Mouse (Mus musculus) T-cell, adult 2 months (primary cell): ENCODE data around the gene A030014E15Rik.
"Not testable (repeated sequence)": the region's sequence is repeated elsewhere in the genome, so short reads cannot be mapped to it uniquely, and the experiment has no call there.

Experiments
- DNase-seq: peaks from one replicate; pipeline ENCODE4 v3.0.0; 2022; ENCODE audit warnings: low spot score

The A030014E15Rik gene

DNA sequence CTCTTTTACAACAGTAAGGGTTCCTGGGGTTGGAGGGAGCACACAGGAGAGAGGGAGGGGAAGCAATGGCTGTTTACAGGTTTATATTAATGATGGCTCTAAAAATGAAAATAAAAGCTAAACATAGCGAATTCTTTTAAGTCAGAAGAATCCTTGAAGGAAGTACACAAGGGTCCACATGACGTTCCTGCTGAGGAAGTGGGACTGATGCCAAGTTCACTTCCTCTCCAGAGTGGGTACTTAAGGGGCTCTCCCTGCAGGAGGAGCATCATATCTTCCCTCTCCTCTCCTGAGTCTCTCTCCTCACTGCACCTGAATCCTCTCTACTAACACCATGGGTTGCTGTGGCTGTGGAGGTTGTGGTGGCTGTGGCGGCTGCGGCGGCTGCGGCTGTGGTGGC, at the start of gene A030014E15Rik:
A030014E15Rik (plus strand) TSS at position 268 of the 400 bp plus-strand sequence.
- DNase-seq: no peak

DNA sequence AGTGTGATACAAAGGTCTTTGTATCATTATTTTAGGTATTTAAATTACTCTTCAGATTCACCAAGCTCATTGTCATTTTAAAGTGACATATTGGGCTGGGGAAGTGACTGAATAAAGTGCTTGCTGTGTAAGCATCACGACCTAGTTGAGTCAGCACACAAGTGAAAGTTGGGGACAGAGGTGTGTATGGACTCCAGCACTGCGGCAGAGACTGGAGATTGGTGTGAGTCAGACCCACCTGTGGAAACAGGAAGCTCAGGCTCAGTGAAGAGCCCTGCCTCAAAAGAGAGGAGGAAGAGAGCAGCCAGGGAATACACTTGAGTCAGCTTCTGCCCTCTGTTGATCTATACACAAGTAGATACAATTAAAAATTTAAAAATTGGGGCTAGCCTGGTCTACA, 45.5 kb upstream of the A030014E15Rik start:
- DNase-seq: no peak

DNA sequence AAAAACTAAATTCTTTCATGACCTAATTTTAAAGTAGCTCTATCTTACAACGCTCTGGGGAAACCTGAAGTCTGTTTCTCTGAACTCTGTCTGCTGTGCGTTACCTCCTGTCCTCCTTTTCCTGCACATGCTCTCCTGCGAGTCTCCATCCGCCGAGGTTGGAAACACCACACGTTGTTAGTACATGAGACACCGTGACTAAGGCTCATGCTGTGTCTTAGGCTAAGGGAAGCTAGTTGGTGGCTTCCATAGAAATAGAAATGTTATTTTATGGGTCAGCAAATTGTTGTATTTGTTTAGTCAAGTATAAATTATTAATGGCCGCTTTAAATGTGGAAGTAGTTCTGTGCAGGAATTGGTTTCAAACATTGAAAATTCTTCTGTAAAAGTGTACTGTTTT, 44.5 kb upstream of the A030014E15Rik start:
- no peak for DNase-seq

DNA sequence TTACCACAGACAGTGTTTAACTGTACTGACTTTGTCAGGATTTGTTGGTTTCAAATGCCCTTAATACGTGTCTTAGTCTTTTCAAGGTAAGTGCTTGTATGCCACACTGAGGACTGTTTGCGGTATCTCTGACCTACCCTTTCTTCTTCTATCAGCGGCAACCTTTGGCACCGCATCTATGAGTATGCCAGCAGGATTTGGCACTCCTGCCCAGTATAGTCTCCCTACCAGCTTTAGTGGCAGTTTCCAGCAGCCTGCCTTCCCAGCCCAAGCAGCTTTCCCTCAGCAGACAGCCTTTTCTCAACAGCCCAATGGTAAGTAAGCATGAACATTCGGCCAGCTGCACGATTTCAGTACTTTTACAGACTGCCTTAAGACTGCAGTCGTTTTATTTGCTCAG, 31.4 kb upstream of the A030014E15Rik start:
- DNase-seq: no peak

DNA sequence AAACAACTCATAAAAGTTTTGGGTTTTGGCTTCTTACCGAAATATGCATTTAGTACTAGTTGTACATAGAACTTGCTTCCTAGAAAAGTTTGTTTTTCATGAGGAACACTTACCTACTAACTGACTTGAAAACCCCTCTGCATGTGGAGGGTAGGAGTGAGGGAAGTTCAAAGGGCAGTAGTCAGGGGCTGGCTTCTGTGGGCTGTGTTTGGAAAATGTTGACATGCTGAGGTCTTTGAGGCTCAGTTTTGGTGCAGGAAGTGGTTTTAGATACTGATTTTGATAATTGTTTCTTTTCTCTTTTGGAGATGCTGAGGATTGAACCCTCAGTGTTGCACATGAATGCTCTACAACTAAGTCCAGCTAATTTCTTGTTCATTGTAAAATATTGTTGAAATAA, 24.1 kb upstream of the A030014E15Rik start:
- DNase-seq: peak; percentile 55

DNA sequence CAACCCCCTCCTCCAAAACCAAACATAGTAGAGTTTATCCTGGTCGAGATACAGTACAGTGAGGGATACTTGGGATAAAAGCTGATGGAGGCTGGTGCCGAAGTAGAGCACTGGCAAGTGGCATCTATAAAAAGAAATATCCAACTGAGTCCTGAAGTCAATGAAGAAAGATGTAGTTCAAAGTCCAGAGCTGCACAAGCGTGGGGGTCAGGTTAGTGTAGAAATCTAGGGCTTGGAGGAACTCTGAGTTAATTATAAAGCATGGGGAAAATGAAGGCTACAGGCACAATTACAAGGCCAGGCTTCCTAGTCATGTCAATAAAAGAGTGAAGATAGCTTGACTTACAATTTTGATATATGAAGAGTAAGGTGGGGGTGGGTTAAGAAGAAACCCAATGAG, 23.5 kb upstream of the A030014E15Rik start:
- no peak for DNase-seq

DNA sequence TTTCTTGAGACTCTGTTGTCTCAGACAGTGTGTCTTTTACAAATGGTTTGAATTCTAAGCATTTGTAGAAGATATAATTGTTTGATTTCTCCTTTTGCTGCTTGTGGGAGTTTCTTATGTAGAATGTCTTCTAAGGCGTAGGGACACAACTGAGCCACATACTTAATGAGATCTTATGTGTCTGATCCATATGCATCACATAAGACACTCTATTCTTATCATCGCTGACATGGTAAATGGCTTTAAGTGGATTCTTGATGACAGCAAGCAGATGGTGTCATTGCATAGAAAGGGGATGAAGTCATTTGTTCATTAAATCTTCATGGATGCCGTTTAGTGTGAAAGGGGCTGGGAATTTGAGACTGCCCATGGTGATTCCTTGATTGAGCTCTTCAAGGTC, 18.8 kb upstream of the A030014E15Rik start:
- DNase-seq: no peak

DNA sequence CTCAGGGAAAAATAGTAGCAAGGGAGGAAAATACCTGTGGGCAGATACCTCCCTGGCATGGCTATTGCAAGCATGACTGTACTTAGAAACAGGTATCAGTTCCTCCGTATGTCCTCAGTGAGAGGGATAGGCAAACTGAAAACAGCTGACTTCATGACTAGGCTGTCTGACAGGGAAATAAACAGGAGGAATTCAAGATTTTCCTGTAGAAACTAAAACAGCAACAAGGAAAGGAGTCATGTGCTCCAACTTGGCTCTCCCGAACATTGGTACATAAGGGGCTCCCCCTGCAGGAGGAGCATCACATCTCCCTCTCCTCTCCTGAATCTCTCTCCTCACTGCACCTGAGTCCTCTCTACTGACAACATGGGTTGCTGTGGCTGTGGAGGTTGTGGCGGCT, 11.7 kb upstream of the A030014E15Rik start, which contains the start of gene A030005L19Rik:
A030005L19Rik (plus strand) TSS at position 301 of the 400 bp plus-strand sequence.
- DNase-seq: no peak

DNA sequence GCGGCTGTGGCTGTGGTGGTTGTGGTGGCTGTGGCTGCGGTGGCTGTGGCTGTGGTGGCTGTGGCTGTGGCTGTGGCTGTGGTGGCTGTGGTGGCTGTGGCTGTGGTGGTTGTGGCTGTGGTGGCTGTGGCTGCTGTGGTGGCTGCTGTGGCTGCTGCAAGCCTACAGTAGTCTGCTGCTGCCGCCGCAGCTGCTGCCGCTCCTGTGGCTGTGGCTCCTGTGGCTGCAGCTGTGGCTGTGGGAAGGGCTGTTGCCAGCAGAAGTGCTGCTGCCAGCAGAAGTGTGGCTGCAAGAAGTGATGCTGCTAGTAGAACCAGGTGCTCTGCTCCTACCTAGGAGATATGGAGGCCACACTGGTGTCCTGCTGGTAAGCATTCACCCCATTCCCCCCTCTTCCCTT, 11.3 kb upstream of the A030014E15Rik start:
- peak; percentile 8 for DNase-seq

DNA sequence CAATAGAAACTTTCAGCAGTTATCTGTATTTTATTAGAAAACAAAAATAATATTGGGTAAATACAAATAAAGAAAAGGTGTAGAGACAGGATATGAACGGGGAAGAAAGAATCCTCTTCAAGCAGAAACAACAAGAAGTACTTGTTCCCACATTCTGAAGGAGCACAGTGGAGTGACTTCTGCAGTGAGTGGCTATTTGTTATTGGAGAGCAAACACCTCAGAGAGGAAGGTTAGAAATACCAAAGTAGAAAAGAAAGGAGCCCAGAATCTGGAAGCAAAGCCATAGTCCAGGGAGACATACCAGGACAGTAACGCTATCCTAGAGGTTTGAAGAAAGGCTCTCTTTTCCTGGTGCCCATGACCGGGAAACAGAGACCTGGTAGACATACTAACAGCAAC, 5.8 kb downstream of the A030014E15Rik start:
- DNase-seq: not testable (repeated sequence)

DNA sequence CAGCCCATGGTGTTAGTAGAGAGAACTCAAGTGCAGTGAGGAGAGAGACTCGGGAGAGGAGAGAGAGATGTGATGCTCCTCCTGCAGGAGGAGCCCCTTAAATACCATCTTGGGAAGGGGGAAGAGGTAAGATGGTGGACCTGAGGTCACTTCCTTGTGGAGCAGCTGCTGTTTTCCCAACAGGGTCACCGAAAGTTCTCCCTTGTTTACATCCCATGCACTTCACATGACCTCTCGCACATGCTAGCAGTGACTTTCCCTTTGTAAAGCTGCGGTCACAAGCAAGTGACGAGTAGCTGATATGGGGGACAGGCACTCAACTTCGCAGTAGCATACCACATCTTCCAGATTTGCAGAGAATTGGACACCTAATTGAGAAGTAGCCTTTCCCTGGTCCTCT, 6.6 kb downstream of the A030014E15Rik start, which contains the start of gene Gm6217:
Gm6217 (minus strand) TSS at position 74 of the 400 bp plus-strand sequence.
- not testable (repeated sequence) for DNase-seq

DNA sequence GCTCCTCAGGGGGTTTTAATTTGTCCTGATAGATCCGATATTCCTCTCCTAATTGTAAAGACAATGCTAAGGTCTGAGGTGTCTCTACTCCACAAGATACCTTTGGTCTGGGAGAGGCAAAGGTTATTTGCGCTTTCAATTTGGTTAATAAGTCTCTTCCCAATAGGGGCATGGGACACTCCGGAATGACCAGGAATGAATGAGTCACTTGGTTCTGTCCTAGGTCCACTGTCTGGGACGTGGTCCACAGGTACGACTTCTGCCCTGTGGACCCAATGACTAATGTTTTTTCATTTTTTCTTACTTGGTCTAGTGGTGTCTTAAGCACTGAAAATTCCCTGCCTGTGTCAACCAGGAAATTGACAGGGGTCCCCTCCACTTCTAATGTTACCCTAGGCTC, 13.9 kb downstream of the A030014E15Rik start:
- no peak for DNase-seq

DNA sequence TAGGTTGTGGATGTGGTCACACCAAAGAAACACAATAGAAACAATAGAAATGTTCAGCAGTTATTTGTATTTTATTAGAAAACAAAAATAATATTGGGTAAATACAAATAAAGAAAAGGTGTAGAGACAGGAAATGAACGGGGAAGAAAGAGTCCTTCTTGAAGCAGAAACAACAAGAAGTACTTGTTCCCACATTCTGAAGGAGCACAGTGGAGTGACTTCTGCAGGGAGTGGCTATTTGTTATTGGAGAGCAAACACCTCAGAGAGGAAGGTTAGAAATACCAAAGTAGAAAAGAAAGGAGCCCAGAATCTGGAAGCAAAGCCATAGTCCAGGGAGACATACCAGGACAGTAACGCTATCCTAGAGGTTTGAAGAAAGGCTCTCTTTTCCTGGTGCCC, 17.8 kb downstream of the A030014E15Rik start:
- not testable (repeated sequence) for DNase-seq

DNA sequence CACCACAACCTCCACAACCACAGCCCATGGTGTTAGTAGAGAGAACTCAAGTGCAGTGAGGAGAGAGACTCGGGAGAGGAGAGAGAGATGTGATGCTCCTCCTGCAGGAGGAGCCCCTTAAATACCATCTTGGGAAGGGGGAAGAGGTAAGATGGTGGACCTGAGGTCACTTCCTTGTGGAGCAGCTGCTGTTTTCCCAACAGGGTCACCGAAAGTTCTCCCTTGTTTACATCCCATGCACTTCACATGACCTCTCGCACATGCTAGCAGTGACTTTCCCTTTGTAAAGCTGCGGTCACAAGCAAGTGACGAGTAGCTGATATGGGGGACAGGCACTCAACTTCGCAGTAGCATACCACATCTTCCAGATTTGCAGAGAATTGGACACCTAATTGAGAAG, 18.6 kb downstream of the A030014E15Rik start, which contains the start of gene A030003K21Rik:
A030003K21Rik (minus strand) TSS at position 94 of the 400 bp plus-strand sequence.
- DNase-seq: not testable (repeated sequence)

DNA sequence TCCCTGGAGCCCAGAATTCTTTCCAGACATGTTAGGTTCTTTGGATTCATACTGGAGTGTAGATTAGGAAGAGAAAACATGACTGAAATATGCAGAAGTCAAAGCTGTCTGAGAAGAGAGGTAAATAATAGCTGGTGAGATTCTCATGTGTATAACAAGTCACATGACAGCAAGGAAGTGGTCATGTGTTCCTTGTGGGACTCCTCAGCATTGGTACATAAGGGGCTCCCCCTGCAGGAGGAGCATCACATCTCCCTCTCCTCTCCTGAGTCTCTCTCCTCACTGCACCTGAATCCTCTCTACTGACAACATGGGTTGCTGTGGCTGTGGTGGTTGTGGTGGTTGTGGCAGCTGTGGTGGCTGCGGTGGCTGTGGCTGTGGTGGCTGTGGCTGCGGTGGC, 21.3 kb downstream of the A030014E15Rik start:
- DNase-seq: peak; percentile 36

DNA sequence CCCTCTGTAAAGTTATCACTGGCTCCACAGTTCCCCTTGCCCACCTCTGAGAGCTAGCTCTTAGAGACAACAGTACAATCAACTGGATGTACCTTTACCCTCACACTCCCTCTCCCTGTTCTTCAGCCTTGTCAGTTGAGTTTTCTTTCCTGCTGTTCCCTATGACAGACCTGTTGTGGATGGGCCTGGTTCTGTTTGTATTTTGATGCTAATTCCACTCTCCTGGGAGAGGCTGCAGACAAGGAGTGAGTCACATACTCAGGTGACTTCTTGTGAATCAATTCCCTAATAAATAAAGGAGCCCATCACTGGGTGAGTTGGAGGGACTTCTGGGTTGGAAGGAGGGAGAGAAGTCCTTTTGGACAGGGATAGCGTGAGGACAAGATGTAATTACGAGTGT, 23.9 kb downstream of the A030014E15Rik start:
- no peak for DNase-seq

DNA sequence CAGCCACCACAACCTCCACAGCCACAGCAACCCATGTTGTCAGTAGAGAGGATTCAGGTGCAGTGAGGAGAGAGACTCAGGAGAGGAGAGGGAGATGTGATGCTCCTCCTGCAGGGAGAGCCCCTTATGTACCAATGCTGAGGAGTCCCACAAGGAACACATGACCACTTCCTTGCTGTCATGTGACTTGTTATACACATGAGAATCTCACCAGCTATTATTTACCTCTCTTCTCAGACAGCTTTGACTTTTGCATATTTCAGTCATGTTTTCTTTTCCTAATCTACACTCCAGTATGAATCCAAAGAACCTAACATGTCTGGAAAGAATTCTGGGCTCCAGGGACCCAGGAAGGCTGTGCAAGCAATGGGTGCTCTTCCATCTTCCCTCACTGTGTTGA, 31.2 kb downstream of the A030014E15Rik start, which contains the start of gene Gm7544:
Gm7544 (minus strand) TSS at position 101 of the 400 bp plus-strand sequence.
- DNase-seq: not testable (repeated sequence)

DNA sequence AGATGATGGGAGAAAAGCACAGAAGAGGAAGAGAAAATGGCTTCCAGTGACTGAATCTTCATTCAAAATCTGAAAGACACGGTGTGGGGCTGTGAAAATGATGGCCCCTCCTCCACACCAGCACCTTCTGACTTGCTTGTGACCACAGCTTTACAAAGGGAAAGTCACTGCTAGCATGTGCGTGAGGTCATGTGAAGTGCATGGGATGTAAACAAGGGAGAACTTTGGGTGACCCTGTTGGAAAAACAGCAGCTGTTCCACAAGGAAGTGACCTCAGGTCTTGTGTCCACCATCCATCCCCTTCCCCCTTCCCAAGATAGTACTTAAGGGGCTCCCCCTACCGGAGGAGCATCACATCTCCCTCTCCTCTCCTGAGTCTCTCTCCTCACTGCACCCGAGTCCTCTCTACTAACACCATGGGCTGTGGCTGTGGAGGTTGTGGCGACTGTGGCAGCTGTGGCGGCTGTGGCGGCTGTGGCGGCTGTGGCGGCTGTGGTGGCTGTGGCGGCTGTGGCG, 35.2 kb downstream of the A030014E15Rik start, which contains the start of gene Gm47955:
Gm47955 (plus strand) TSS at position 417 of the 516 bp plus-strand sequence.
- no peak for DNase-seq

DNA sequence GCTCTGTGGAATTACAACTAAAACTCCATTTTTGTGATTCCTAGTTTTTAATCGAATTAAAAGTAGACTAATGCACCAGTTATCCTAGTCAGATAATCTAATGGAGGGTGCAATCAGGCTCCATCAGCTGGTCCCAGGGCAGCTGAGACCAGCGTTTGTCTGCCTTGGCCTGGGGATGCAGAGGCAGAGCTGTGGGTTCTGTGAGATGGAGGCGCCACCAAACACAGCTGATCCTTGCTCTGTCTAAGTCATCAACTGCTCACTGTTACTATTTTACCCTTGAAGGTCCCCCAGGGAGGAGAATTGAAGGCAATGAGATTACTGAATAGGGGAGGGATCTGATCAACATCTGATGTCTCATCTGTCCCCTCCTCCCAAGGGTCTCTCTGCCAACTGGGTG, 41.7 kb downstream of the A030014E15Rik start:
- DNase-seq: no peak

DNA sequence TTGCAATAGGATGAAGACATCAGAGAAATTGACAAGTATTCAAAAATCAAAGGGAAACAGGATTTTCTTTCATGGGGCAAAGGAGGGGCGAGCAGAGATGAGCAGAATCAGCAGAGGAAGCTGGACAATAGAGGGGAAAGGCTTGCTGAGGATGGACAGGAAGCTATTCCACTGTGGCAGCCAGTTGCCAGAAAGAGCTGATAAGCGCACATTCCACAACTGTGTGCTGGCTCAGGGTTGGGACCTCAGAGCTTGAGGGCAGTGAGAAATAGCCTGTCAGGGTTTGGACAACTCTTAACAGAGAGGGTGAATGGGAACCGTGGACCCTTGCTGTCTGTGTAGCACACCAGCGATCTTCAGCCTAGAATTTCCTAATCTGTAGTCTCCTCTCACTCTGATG, 47.3 kb downstream of the A030014E15Rik start:
- no peak for DNase-seq

DNA sequence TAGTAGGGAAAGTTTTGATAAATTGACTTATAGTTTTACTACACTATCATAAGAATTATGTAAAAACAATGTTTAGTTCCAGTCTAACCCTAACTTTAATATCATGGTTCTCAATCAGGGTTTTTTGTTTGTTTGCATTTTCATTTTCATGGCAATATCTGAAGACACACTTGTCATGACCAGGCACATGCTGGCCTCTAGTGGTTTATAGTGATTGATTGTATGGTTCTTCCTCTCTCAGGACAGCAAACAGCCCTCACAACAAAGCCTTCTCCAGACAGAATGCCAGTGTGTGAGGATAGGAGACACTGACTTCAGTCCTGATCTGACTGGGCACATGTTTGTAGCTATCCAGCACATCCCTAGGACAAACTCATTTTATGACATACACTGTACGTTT, 48.5 kb downstream of the A030014E15Rik start:
- no peak for DNase-seq

DNA sequence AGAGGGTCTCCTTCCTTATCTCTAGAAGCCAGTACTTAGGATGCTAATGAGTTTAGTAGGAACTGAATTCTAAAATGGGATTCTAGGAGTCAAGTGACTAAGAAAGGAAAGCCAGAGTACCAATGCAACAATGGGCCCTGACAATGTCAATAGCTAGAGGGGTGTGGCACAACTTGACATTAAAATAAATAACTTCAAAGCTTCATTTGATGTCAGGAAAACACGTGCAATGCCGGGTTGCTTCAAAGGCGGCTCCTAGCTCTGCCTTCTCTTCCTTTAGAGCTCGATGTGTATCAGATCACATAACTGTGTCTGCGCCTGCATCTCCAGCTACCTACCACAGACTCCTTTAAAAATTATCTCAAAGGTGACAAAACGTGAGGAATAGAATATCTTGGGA, 49.2 kb downstream of the A030014E15Rik start:
- peak; percentile 72 for DNase-seq

DNA sequence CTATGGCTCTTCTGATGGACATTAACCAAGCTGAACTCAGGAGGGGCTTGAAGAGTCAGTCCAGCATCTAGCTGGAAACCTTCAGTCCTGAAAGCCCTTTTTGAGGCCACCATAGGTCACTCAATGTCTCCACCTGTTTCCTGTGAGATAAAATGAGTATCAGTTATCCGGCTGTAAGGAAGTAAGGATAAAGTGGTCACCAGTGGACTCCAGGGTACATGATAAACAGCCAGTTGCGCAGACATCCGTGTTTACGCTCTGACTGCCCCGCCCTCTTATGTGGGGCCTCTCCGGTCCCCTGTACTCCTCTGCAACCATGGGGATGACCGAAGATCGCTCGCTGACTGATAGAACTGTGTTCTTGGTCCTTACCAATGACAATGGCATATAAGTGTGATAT, 49.6 kb downstream of the A030014E15Rik start:
- DNase-seq: no peak
